Mouse (Mus musculus) common myeloid progenitor, adult 5-6 weeks (primary cell): ENCODE results near the gene Gm28729. TPM values are rescaled to one million over a fixed set of nuclear protein-coding genes. Genes with fewer than 3 reads are reported as not detected.
"Not testable (repeated sequence)": the region's sequence is repeated elsewhere in the genome, so short reads cannot be mapped to it uniquely, and the experiment has no call there.

Experiments
- ATAC-seq: replicated peaks from 2 replicates; pipeline ENCODE4 v1.8.0; 2016; ENCODE audit warnings: low read depth, mild to moderate bottlenecking, moderate TSS enrichment, inconsistent platforms; ENCODE audit not compliant: poor library complexity, severe bottlenecking
- total RNA-seq: library from RNA; stranded (forward); fragments of 200-1000, 187-1606 nt; gene quantifications from 2 replicates; pipeline ENCODE4 v1.2.3, GENCODE M21; 2017

Gm28729 gene
- total RNA-seq: not detected in 2 replicates

- ATAC-seq: no peak
Observed at GRCm38 (mm10) chr9:96524972-96525506, at the start of gene Gm28729. Gm28729 (minus strand) TSS chr9:96525264.

GRCm38 (mm10) chr9:96573252-96573651, 48.2 kb upstream of the Gm28729 start:
- ATAC-seq: peak; percentile 63

- ATAC-seq: no peak
Observed at GRCm38 (mm10) chr9:96572754-96573153, 47.7 kb upstream of the Gm28729 start.

- ATAC-seq: no peak; the same call in 1 of the 2 replicates
Observed at GRCm38 (mm10) chr9:96566470-96566996, 41.5 kb upstream of the Gm28729 start.

GRCm38 (mm10) chr9:96563501-96563900, 38.4 kb upstream of the Gm28729 start:
- ATAC-seq: no peak

GRCm38 (mm10) chr9:96559148-96559547, 34.1 kb upstream of the Gm28729 start:
- 0 out of 2 replicates have a peak, but pooled peaks have one; percentile 39 for ATAC-seq

- ATAC-seq: no peak
Observed at GRCm38 (mm10) chr9:96558594-96558993, 33.5 kb upstream of the Gm28729 start.

- no peak for ATAC-seq
Observed at GRCm38 (mm10) chr9:96554095-96554494, 29.0 kb upstream of the Gm28729 start.

GRCm38 (mm10) chr9:96545410-96545809, 20.3 kb upstream of the Gm28729 start:
- no peak for ATAC-seq

- peak; percentile 100 for ATAC-seq
Observed at GRCm38 (mm10) chr9:96543643-96544640, 18.9 kb upstream of the Gm28729 start.

GRCm38 (mm10) chr9:96538916-96539315, 13.9 kb upstream of the Gm28729 start:
- ATAC-seq: 0 out of 2 replicates have a peak, but pooled peaks have one; percentile 42

GRCm38 (mm10) chr9:96537615-96537919, 12.5 kb upstream of the Gm28729 start:
- ATAC-seq: 0 out of 2 replicates have a peak, but pooled peaks have one; percentile 1

GRCm38 (mm10) chr9:96536895-96537614, 12.0 kb upstream of the Gm28729 start:
- ATAC-seq: peak; percentile 72

GRCm38 (mm10) chr9:96536093-96536492, 11.0 kb upstream of the Gm28729 start:
- not testable (repeated sequence) for ATAC-seq

- peak; percentile 37 for ATAC-seq
Observed at GRCm38 (mm10) chr9:96535431-96535830, 10.4 kb upstream of the Gm28729 start.

GRCm38 (mm10) chr9:96534256-96534655, 9.2 kb upstream of the Gm28729 start:
- no peak for ATAC-seq

GRCm38 (mm10) chr9:96533476-96533875, 8.4 kb upstream of the Gm28729 start:
- no peak for ATAC-seq

- no peak for ATAC-seq
Observed at GRCm38 (mm10) chr9:96532531-96532930, 7.5 kb upstream of the Gm28729 start.

- ATAC-seq: peak; percentile 22; the same call in 1 of the 2 replicates
Observed at GRCm38 (mm10) chr9:96530674-96531081, 5.6 kb upstream of the Gm28729 start.

- ATAC-seq: no peak
Observed at GRCm38 (mm10) chr9:96529961-96530673, 5.1 kb upstream of the Gm28729 start.
